Mouse (Mus musculus) adrenal gland, postnatal 4 days (tissue): ENCODE results near the gene Tnfrsf9. TPM values are rescaled to one million over a fixed set of nuclear protein-coding genes. Genes with fewer than 3 reads are reported as not detected.

Experiments
- DNase-seq, 2 experiments: peaks; one replicate each; pipeline ENCODE4 v3.0.0; 2021 to 2022; ENCODE audit warnings: low spot score in 2 of 2, mixed read lengths in 2 of 2
- total RNA-seq, 2 experiments: library from RNA; stranded (reverse); gene quantifications; 2 replicates each; pipeline ENCODE4 v1.2.3; 2021

Tnfrsf9 gene
- total RNA-seq, 2 experiments from 2014 or later: 0.17 TPM; not detected in 1

DNA sequence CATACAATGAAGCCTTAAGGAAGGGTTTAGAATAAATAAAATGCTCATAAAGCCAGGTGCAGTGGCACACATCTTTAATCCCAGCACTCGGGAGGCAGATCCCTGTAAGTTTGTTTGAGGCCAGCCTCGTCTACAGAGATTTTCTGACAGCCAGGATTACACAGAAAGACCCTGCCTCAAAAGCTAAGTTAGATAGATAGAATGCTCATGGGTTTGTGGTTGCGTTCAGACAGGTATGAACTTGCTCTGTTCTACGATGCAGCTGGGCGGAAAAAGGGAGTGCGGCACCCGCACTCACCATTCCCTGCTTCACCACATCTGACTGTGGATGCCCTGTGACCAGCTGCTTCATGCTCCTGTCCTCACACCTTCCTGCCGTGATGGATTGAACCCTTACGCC is 65.1 kb downstream of the Tnfrsf9 start:
- DNase-seq: no peak

DNA sequence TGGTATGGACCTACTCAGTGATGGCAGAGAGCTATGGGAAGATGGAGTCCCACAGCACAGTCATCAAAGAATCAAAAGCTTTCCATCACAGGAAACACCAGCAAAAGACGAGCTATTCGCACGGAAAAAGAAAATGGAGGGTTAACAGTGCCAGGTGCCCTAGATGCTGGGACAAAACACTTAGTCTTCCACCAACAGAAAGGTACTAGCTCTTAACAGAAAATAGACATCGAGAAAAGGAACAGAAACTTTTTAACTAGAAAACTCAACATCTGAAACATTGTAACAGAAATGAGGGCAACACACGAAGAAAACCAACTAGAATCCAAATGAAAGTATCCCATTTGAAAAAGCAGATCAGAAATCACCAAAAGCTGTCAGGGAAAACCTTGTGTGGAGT is 65.8 kb downstream of the Tnfrsf9 start:
- no peak for DNase-seq

DNA sequence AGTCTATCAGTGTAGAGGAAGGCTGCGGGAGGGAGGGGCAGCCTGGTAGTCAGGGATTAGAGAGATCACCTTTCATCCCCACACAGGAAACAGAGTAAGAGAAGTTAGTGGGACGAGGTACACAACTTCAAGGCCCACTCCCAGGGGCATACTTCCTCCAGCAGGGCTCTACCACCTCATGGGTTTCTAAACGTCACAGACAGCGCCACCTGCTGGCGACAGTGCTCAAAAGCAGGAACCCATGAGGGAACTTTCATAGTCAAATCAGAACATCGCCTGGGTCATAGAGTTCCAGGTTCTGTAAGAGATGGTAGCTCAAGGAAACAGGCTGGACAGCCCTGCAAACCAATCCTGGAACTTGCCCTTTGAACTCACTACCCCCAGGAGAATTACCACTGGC is 75.8 kb downstream of the Tnfrsf9 start:
- no peak for DNase-seq

Other genes with a start within 250 kb of the Tnfrsf9 start
- 10 to 100 TPM; 26.9 to 39.3 TPM for gene Errfi1, start 60.6 kb upstream of the Tnfrsf9 start, total RNA-seq
- gene Park7, start 125 bp upstream of the Tnfrsf9 start, total RNA-seq: 100 to 1,000 TPM; 252 to 253 TPM
- not detected for gene Uts2, start 82.5 kb downstream of the Tnfrsf9 start, total RNA-seq
- gene Per3, start 130.1 kb downstream of the Tnfrsf9 start, total RNA-seq: 10 to 100 TPM; 20.8 to 23.9 TPM
- gene Vamp3, start 143.4 kb downstream of the Tnfrsf9 start, total RNA-seq: 10 to 100 TPM; 90.2 to 93.8 TPM
- not detected for gene Gm13090, start 175.0 kb downstream of the Tnfrsf9 start, total RNA-seq